Comparison of ENCODE assay signal across 25 mouse cellular contexts in genomic region chr9:113650787-113651186, GRCm38 (mm10). TPM values are rescaled to one million over a fixed set of nuclear protein-coding genes. Genes with fewer than 3 reads are reported as not detected.
A peak's percentile ranks its signal among the peaks of the same experiment; 100 is the strongest.
DNase-seq lines count a peak whose midpoint lies in the region; ATAC-seq and TF ChIP-seq lines count a peak whose summit lies in the region.
"Had no signal": no experiment of that assay in that cellular context is flagged by ENCODE, and none has a peak within 500 bp of the region (broad histone marks: within the 10 kb centered on the region; RNA-seq: fewer than 3 reads in every experiment).

No protein-coding gene starts in this region.

- no peak overlapping the region for H3K9ac ChIP-seq in forebrain, postnatal 0 days
- no peak overlapping the region for H3K9ac ChIP-seq in forebrain, embryonic 11.5 days (ENCODE audit: low read length)
- no peak overlapping the region for H3K9ac ChIP-seq in kidney, embryonic 15.5 days
- no peak overlapping the region for H3K9ac ChIP-seq in MEL (ENCODE audit: control insufficient read depth, low read depth, low read length, poor library complexity, severe bottlenecking)
- H3K9ac ChIP-seq: embryonic facial prominence, embryonic 13.5 days; embryonic facial prominence, embryonic 15.5 days; forebrain, embryonic 13.5 days; forebrain, embryonic 15.5 days had no signal

- no peaks in the 10 kb centered on the region for H3K9me3 ChIP-seq in forebrain, postnatal 0 days (ENCODE audit: low read length)
- no peaks in the 10 kb centered on the region for H3K9me3 ChIP-seq in forebrain, embryonic 11.5 days (ENCODE audit: control insufficient read depth, low read length)
- H3K9me3 ChIP-seq in kidney, embryonic 15.5 days (replicated peaks): no peaks in the 10 kb centered on the region
- H3K9me3 ChIP-seq in MEL (replicated peaks; ENCODE audit: insufficient read depth, low read length): no peaks in the 10 kb centered on the region
- H3K9me3 ChIP-seq: embryonic facial prominence, embryonic 13.5 days; embryonic facial prominence, embryonic 15.5 days; forebrain, embryonic 10.5 days; forebrain, embryonic 13.5 days; forebrain, embryonic 15.5 days; G1E had no signal

- H3K27ac ChIP-seq in forebrain, postnatal 0 days (ENCODE audit: low read depth, low read length): no peak overlapping the region
- no peak overlapping the region for H3K27ac ChIP-seq in forebrain, embryonic 11.5 days (ENCODE audit: low read depth, low read length)
- no peak overlapping the region for H3K27ac ChIP-seq in kidney, embryonic 15.5 days
- H3K27ac ChIP-seq in MEL (ENCODE audit: control insufficient read depth, low read depth, low read length): no peak overlapping the region
- H3K27ac ChIP-seq: embryonic facial prominence, embryonic 13.5 days; embryonic facial prominence, embryonic 15.5 days; forebrain, embryonic 10.5 days; forebrain, embryonic 13.5 days had no signal

- no peaks in the 10 kb centered on the region for H3K27me3 ChIP-seq in forebrain, postnatal 0 days (ENCODE audit: insufficient read depth, low read length)
- no peaks in the 10 kb centered on the region for H3K27me3 ChIP-seq in forebrain, embryonic 11.5 days (ENCODE audit: control insufficient read depth, insufficient read depth, low read length)
- no peaks in the 10 kb centered on the region for H3K27me3 ChIP-seq in kidney, embryonic 15.5 days
- H3K27me3 ChIP-seq in MEL (ENCODE audit: control insufficient read depth in 1 of 2, insufficient read depth in 2 of 2, low read length in 2 of 2): no peaks in the 10 kb centered on the region
- H3K27me3 ChIP-seq: CH12.LX; embryonic facial prominence, embryonic 13.5 days; embryonic facial prominence, embryonic 15.5 days; forebrain, embryonic 13.5 days; forebrain, embryonic 15.5 days had no signal

- peak; percentile 58 for ATAC-seq in forebrain, postnatal 0 days
- ATAC-seq in forebrain, embryonic 11.5 days (replicated peaks; ENCODE audit: low FRiP score): no peak
- ATAC-seq in kidney, embryonic 15.5 days (replicated peaks; ENCODE audit: low FRiP score): no peak
- ATAC-seq: CD4-positive, CD25-positive, alpha-beta regulatory T cell, adult 4 months; forebrain, embryonic 13.5 days; forebrain, embryonic 15.5 days had no signal

- no peaks in the 10 kb centered on the region for H3K79me2 ChIP-seq in MEL (ENCODE audit: control insufficient read depth, insufficient read depth, low read length, poor library complexity)

- 51% methylated on average over 8 of the region's 8 CpGs for WGBS in forebrain, postnatal 0 days
- 86% methylated on average over 8 of the region's 8 CpGs for WGBS in forebrain, embryonic 11.5 days
- WGBS in kidney, embryonic 15.5 days: 89% methylated on average over 8 of the region's 8 CpGs

- no peak for TF ChIP-seq POLR2A in MEL (IDR thresholded peaks at IDR 0.05; ENCODE audit: control insufficient read depth in 1 of 2, insufficient read depth in 1 of 2, low read depth in 1 of 2, low read length in 2 of 2, poor library complexity in 1 of 2)

- TF ChIP-seq RAD21 in MEL (IDR thresholded peaks at IDR 0.05; ENCODE audit: low read depth, low read length): no peak

- TF ChIP-seq EP300 in MEL (IDR thresholded peaks at IDR 0.05; ENCODE audit: low read depth in 1 of 2, low read length in 2 of 2): no peak

- DNase-seq in forebrain, postnatal 0 days: no peak
- no peak for DNase-seq in forebrain, embryonic 11.5 days (ENCODE audit: low spot score)
- peak; percentile 7 for DNase-seq in kidney, adult 9 months
- no peak for DNase-seq in MEL (ENCODE audit: low read depth, low spot score)
- no peak for DNase-seq in cerebellum, adult 8-10 months
- DNase-seq: adrenal gland, adult 2 months; adrenal gland, postnatal 10 days; adrenal gland, postnatal 25 days; B cell, adult 2 months; cerebellum, adult 11-12 months; cerebellum, adult 2 months; cerebellum, adult 9-11 months; cerebellum, postnatal 14 days; cerebellum, postnatal 36 days; embryo, embryonic 11 days had no signal

- no peak overlapping the region for H3K4me3 ChIP-seq in forebrain, postnatal 0 days (ENCODE audit: low read depth, low read length)
- no peak overlapping the region for H3K4me3 ChIP-seq in forebrain, embryonic 11.5 days (ENCODE audit: low read depth, low read length)
- H3K4me3 ChIP-seq in kidney, embryonic 15.5 days (replicated peaks): no peak overlapping the region
- H3K4me3 ChIP-seq in MEL (ENCODE audit: control insufficient read depth in 1 of 2, insufficient read depth in 1 of 2, low read depth in 2 of 2, low read length in 2 of 2): no peak overlapping the region
- H3K4me3 ChIP-seq: embryonic facial prominence, embryonic 13.5 days; embryonic facial prominence, embryonic 15.5 days; erythroblast, embryonic 14.5 days; forebrain, embryonic 10.5 days; forebrain, embryonic 13.5 days; forebrain, embryonic 15.5 days had no signal

- H3K4me1 ChIP-seq in forebrain, postnatal 0 days (ENCODE audit: insufficient read depth): no peaks in the 10 kb centered on the region
- H3K4me1 ChIP-seq in forebrain, embryonic 11.5 days (replicated peaks; ENCODE audit: control insufficient read depth, insufficient read depth, low read length): no peaks in the 10 kb centered on the region
- H3K4me1 ChIP-seq in kidney, embryonic 15.5 days: no peaks in the 10 kb centered on the region
- H3K4me1 ChIP-seq in MEL (ENCODE audit: control insufficient read depth in 1 of 2, insufficient read depth in 2 of 2, low read length in 2 of 2): no peaks in the 10 kb centered on the region; a peak in 2 of 4 replicates
- H3K4me1 ChIP-seq: embryonic facial prominence, embryonic 13.5 days; embryonic facial prominence, embryonic 15.5 days; forebrain, embryonic 10.5 days; forebrain, embryonic 13.5 days; forebrain, embryonic 15.5 days had no signal

- no peak for TF ChIP-seq CTCF in forebrain, postnatal 0 days (IDR thresholded peaks at IDR 0.05; ENCODE audit: low read depth)
- no peak for TF ChIP-seq CTCF in MEL (IDR thresholded peaks at IDR 0.05 in 2 of 3, conservative IDR thresholded peaks at IDR 0.05 in 1 of 3; ENCODE audit: control insufficient read depth in 1 of 3, insufficient read depth in 1 of 3, low read depth in 2 of 3, low read length in 3 of 3, poor library complexity in 1 of 3, severe bottlenecking in 1 of 3)

- peaks cover 18% of the 10 kb centered on the region for H3K36me3 ChIP-seq in forebrain, postnatal 0 days (ENCODE audit: insufficient read depth)
- no peaks in the 10 kb centered on the region; the same call in 1 of the 2 replicates for H3K36me3 ChIP-seq in forebrain, embryonic 11.5 days (ENCODE audit: control insufficient read depth, insufficient read depth, low read length)
- peaks cover 34% of the 10 kb centered on the region for H3K36me3 ChIP-seq in kidney, embryonic 15.5 days
- H3K36me3 ChIP-seq in MEL (ENCODE audit: control insufficient read depth in 1 of 2, insufficient read depth in 2 of 2, low read length in 2 of 2): peaks cover 0 to 8% of the 10 kb centered on the region in 2 experiments; a peak in 2 of 4 replicates

- no peak overlapping the region for H3K4me2 ChIP-seq in forebrain, postnatal 0 days (ENCODE audit: low read depth)
- H3K4me2 ChIP-seq in forebrain, embryonic 11.5 days (ENCODE audit: low read depth, low read length, severe bottlenecking): no peak overlapping the region
- H3K4me2 ChIP-seq in kidney, embryonic 15.5 days: no peak overlapping the region
- H3K4me2 ChIP-seq: embryonic facial prominence, embryonic 13.5 days; embryonic facial prominence, embryonic 15.5 days; forebrain, embryonic 13.5 days; forebrain, embryonic 15.5 days had no signal

TF ChIP-seq in MEL, 35 proteins besides CTCF, POLR2A, EP300 and RAD21:
- TF ChIP-seq ZC3H11A (IDR thresholded peaks at IDR 0.05; ENCODE audit: low read depth, low read length) (no peak), GATA1 (IDR thresholded peaks at IDR 0.05; ENCODE audit: low read depth, low read length) (0 out of 2 replicates have a peak, but pooled peaks have one; percentile 41), POLR2AphosphoS5 (IDR thresholded peaks at IDR 0.05; ENCODE audit: borderline replicate concordance, low read depth, low read length) (no peak), NELFE (IDR thresholded peaks at IDR 0.05; ENCODE audit: low read depth, low read length) (no peak), NRF1 (IDR thresholded peaks at IDR 0.05; ENCODE audit: insufficient read depth, low read depth, low read length, poor library complexity, severe bottlenecking) (no peak)

RNA-seq across cellular contexts. Expression of gene Pdcd6ip, which starts 57.3 kb away (rescaled TPM):
- 20.7 and 34.7 TPM in 2 replicates for total RNA-seq in forebrain, postnatal 0 days (2014; rRNA removed)
- polyA plus RNA-seq in forebrain, postnatal 0 days (2015; fragmentation: Nextera tagmentation; extraction: Ambion mirVana): 28.8 and 29.3 TPM in 2 replicates
- polyA plus RNA-seq in forebrain, embryonic 11.5 days (2014; fragmentation: Nextera tagmentation; extraction: Ambion mirVana): 56.7 and 66.7 TPM in 2 replicates
- polyA plus RNA-seq in kidney, embryonic 15.5 days (2015; fragmentation: Nextera tagmentation; extraction: Ambion mirVana): 76.4 and 79.6 TPM in 2 replicates
- 21.1 and 26.3 TPM in 2 replicates for total RNA-seq in MEL (2012; rRNA removed)
- 10 to 100 TPM; 60.1 to 71.2 TPM for polyA plus RNA-seq in MEL (2012; ENCODE audit: insufficient read depth in 1 of 2, insufficient read length in 2 of 2, low read depth in 1 of 2, low replicate concordance in 2 of 2, missing spikeins in 1 of 2)
